Mouse (Mus musculus): ENCODE measurements at regions not wholly inside any gene's neighbourhood (a gene's known extent, or its start where the extent isn't known, plus 50 kb on each side); places are given as distances from the start of the nearest gene placed in this dataset.
"Not testable (repeated sequence)": the region's sequence is repeated elsewhere in the genome, so short reads cannot be mapped to it uniquely, and the experiment has no call there.

DNA sequence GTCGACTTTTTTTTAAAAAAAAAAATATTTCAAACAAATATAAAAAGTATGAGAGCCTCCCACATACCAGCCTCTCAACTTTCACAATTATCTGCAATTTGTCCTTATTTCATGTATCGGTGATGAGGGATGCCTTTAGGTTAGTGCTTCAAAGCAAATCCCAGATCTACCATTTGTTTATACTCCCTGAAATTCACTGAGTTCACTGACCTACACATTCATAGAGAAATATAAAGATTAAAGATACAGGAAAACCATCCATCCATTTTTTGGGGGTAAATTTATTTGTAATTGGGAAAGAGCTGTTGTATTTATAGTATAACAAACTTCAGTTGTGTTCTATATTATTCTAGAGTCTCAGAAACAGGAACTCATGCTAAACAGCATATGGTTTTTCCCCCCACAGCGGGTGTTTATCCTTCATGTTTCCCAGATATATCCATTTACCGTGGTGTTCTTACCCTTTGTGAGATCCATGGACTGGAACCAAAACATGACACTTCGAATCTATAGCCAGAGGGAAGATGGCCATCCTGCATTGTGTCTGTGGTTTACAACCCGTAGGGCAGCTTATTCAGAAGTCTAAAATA, 120.1 kb upstream of the Cpsf6 start:
- DNase-seq (ENCODE audit: low spot score in 2 of 2): no peak

DNA sequence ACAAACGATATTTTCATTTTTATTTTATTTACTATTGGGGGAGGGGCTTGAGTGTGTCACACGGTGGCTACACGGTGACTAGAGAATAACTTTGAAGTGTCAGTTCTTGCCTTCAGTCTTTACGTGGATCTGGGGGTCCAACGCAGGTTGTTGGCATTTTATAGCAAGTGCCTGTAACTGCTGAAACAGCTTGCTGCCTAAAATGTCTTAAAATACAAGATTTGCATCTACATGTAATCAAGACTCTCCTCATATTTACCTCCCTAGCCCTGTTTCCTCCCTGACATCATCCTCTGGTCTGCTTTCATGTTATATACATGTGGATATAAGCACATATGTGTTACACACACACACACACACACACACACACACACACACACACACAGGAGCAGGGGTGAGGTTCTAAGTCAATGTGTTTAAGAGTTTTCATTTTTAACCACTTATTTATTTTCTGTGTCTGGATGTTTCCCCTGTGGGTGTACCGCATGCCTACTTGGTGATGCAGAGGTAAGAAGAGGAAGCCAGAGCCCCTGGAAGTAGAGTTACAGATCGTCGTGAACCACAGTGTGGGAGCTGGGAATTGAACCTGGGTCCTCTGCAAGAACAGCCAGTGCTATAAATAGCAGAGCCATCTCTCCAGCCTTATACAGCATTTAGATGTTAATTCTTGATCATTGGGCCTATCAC, 119.5 kb upstream of the Cpsf6 start:
- DNase-seq (ENCODE audit: low spot score in 2 of 2): no peak

DNA sequence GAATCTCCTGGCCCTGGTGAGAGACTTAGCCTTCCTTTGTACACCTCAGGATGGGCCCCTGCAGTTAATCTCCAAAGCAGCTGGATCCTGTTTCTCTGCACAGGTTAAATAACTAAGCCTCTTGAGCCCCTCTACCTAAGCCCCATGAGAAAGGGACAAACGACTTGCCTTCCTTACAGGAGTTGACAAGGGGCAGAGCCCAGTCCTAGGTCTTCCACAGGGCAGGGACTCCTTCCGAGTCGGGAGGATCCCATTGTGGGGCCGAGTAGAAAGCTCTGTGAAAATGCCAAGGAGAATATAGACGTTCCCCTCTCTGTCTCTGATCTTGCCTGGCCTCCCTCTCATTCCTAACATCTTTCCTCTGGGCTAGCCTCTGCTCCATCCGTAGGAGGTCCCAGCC, 118.7 kb upstream of the Cpsf6 start:
- DNase-seq (ENCODE audit: low spot score in 2 of 2): no peak

DNA sequence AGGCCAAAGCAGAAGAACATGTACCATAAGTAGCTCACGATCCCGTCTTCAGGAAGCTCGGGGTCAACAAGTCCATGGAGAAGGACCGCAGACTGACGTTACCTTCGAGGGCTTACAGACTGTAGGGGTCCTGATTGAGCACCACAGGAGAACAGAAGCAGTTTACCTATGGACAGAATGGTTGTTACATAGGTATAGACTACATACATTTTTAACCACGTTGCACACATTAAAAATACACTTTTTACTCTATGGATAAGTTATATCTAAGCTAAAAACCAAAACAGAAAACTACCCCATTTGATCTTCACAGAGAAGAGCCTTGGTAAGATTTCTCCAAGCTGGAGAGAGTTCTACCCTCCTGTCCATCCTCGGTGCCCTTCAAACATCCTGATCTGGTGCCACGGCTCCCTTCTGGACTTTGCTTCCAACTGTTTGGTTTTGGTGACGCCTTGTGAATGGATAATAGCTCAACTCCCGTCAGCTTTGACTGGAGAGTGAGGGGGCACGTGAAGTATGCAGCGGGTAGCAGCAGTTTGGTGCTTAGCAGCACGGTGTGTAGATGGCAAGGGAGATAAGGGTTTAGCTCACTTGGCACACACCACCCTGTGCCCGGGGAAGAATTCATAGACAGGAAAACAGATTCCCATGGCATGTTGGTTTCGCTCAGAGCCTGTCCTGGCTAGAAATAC, 117.9 kb upstream of the Cpsf6 start:
- DNase-seq (ENCODE audit: low spot score in 2 of 2): no peak

DNA sequence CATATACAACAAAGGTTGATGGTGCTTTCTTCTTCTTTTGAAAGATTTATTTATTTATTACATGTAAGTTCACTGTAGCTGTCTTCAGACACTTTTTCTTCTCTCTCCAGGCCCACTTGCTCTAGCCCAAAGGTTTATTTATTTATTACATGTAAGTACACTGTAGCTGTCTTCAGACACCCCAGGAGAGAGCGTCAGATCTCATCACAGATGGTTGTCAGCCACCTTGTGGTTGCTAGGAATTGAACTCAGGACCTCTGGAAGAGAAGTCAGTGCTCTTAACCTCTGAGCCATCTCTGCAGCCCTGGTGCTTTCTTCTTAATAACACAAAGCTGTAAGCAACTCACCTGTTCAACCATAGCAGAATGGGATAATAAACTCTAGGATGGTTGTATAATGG, 117.3 kb upstream of the Cpsf6 start:
- not testable (repeated sequence) for DNase-seq (ENCODE audit: low spot score in 2 of 2)

DNA sequence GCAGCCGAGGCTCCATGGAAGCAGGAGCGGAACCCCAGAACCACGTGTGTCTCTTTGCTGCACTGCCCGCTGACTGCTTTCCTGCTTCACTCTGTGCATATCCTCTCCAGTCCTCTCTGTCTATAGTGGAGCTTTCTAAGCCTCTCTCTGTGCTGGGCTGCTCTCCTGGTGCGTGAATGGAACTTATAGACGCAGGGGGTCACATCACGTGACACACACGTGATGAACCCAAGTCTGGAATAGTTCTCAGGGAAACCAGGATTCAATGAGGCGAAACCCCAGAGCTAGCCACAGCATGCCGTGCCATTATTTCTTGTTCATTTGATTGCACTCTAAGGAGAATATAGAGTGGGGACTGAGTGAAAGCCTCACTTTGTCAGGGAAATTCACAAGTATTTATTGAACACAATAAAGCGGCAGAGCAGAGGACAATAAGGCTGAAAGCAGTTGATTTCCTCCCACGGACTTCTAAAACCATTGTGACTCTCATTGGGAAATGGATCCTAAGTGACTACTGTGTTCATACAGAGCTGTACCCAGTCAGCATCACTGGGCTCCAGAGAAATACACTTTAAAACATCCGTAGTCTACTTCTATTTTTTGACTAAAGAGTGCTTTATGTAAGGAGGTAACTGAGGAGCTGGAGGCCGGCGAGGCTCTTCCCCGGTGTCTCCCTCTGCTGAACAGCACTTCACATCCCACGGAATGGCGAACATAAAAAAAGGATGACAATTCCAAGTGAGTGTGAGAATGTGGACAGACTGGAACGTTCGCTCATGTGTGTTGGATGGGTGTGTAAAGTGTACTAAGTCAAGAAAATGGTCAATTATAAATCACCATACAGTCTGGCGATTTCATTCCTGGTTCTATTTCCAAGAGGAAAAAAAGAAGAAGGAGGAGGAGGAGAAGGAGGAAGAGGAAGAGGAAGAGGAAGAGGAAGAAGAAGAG, 116.5 kb upstream of the Cpsf6 start:
- no peak for DNase-seq (ENCODE audit: low spot score in 2 of 2)

DNA sequence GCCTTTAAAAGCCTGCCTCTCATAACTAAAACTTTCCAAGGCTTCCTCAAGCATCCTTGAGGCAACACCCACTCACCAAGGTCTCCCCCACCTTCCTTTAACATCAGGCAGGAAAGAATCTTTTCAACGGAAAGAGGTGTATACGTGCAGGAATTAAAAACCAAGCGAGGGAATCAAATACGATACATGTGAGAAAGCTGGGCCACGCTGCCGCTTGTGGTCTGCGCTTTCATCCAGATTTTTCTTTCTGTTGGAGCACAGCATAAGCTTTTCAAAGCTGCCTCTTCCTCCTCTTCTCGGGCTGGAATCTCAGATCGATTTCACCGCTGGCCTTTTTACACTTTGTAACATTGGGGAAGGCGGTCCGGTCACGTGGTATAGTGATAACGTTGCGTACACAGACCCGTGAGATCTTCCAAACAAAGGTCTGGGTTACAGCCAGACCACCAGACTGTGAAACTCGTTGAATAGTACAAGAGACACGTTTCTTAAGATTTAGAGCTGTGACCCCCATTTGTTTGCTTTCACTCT, 114.4 kb upstream of the Cpsf6 start:
- DNase-seq (ENCODE audit: low spot score in 2 of 2): no peak

DNA sequence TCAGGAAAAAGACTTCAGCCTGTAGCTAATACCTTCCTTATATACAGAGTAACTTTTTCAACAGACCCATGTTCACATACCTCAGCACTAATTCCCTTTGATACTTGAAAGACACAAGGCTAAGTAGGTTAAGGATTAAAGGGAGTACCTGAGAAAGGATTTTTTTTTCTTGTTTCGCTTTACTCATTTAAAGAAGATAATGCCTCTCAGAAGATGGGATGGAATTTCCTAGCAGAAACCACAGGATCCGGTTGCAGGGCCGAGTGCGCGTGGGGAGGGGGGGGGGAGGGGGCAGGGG, 114.0 kb upstream of the Cpsf6 start:
- no peak for DNase-seq (ENCODE audit: low spot score in 2 of 2)

DNA sequence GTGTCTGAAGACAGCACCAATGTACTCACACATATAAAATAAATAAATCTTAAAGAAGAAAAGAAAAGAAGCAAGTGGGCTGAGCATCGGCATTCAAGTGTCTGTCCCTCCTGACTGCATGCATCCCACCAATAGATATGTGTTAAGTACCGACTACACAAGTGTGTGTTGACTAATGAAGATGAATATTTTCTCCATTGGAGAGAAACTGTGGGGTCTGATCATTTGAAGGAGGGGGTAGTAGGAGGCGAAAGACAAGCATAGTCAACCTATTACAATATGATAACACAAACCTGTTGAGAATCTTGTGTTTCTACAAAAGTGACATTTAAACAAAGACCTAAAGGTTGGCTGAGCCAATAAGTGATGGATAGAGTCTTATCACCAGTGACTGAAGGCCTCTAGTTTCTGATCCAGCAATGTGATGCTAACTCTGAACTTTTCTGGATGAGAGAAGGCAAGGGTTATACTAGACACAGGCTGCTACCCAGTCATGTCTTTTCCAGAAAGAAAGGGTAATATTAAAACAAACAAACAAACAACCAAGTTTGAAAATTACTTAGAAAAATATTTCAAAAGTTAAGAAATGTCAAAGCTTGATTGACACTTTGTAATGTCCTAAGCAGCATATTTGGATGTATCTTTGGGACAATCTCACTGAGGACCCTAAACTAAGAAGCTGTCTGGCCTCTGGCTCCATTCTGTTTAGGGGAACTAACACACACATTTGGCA, 113.4 kb upstream of the Cpsf6 start:
- DNase-seq (ENCODE audit: low spot score in 2 of 2): no peak

DNA sequence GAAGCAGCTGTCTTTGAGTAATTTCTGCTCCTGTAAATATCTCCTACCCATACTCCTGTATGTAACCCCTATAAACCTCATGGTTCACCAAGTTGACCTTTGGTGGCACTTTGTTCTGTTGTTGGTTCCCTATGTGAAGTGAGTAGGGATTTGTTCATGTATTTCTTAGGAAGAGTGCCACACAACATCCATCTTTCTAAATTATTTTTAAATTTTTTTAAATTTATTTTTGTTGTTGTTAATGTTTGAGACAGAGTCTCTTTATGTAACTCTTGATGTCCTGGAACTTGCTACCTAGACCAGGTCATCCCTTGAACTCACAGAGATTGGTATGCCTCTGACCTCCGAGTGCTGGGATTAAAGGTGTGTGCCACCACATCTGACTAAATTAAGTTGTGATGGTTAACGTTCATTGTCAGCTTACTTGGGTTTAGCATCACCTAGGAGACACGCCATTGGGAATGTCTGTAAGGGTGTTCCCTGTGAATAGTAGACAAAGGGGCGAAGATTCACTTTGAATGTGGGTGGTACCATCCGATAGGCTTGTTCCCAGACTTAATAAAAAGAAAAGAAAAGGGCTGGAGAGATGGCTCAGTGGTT, 112.7 kb upstream of the Cpsf6 start:
- no peak for DNase-seq (ENCODE audit: low spot score in 2 of 2)

DNA sequence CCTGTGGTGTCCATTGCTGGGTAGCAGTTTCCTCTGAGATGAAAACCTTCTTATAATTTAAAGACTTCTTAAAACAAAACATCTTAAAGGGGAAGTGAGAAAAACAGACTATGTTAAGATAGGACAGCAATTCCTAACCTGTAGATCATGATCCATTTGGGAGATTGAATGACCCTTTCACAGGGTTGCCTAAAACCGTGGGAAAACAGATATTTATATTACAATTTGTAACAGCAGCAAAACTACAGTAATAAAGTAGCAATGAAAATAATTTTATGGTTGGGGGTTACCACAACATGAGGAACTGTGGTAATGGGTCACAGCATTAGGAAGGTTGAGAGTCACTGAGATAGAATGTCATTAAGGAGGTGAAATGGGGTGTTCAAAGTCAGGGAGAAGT, 111.9 kb upstream of the Cpsf6 start:
- no peak for DNase-seq (ENCODE audit: low spot score in 2 of 2)

DNA sequence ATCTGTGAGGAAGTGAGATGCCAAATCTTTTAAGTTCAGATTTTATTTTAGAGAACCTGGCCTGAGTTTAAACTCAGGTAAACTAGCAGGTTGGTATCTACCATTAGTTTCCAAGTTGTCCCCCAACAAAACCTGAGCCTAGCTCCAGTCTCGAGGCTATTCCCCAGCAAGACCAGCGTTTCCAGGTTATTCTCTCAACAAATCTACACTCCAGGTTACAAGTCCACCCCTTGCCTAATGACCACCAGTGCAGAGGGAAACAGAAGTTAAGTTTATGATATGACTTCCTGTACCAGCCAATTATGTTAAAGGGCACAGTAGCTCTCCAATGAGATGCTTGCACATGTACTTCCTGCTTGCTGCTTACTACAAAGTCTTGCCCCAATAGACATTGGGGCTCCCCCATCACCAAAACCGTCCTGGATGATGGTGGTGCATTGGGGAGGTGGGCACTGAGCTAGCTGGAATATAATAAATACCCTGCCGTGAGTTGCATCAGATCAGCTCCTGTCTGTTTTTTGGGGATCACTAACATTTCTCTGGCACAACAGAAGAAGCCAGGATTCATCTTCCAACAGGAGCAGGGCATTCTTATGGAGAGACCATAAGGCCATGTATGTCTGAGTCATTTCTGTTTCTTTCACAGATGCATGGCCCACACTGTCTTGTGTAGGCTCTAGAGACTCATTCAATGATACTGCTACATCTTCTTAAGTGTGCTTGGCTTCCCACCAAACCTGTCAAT, 111.2 kb upstream of the Cpsf6 start:
- DNase-seq (ENCODE audit: low spot score in 2 of 2): no peak

DNA sequence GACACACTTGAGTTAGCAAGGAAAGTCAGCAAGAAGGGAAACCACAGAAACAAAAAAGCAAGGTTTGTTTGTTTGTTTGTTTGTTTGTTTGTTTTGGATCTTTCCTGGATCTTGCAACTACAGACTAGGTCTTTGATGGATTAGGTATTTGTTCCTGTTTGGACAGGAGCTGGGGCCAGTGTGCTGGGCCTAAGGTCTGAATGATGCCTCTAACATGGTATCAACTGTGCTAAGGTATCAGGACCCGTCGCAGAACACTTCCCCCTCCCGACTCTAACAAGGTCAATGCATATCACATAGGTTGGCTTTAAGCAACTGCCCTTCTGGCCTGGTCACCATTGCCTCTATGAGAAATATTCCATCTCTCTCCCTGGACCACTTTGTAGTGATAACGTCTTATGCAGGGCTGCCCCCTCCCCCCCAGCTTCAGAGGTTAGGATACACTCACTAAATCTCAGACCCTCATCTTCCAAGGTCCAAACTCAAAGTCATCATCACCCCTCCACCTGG, 103.3 kb upstream of the Cpsf6 start:
- DNase-seq (ENCODE audit: low spot score in 2 of 2): no peak

DNA sequence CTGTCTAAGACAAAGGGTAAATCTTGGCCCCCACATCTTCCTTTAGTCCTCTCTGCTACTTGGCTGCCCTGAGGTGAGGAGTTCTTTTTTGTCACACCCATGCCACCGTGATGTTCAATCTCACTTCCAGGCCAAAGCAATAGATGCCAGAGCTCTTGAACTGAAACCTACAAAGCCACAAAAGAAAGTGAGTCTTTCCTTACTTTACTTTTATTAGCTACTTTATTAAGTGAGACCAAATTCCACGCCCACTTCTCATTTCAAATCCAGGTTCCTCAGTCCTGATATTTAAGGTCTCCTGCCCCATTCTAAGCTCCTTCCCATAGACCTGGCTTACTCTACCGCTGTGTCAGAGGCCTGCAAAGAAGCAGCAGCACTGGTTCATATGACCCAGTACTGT, 102.5 kb upstream of the Cpsf6 start:
- no peak for DNase-seq (ENCODE audit: low spot score in 2 of 2)

DNA sequence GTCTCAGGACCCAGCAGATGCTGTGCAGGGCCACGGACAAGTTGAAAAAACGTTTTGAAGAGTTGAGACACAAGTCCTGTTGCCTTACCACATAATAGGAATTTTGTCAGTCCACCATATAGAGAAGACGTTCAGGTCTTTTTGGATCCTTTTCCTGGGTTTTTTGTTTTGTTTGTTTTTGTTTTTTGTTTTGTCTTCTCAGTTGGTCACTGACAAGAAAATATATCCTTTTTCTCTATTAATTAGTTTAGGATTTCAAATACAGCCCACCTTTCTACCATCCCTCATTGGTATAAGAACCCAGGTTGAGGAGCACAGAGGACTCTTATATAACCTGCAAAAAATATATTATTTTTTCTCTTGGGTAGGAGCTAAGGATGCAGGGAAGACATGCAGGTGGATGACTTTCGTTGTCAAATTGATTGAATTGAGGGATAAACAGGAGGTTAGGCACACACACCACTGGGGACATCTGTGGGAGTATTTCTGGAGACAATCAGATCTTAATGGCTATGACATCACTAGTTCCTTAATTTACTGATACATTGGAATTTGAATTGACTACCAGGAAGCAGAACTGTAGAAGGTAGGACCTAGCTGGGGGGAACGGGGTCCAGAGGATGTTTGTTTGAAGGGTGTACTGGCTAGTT, 101.7 kb upstream of the Cpsf6 start:
- DNase-seq (ENCODE audit: low spot score in 2 of 2): no peak

DNA sequence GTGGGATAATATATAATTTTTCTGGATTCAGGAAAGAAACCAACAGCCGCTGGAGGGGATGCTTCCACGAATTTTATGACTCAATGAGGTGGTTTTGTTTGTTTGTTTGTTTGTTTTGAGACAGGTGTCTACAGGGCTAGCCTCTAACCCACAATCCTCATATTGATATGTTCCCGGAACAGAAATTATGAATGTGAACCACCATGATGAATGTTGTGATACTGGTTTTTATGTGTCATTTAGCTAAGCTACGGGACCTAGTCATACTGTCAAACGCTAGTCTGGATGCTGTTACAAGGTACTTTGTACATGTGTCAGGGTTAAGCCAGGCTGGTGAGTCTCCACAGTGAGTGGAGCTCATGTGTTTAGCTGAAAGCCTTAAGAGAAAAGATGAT, 100.6 kb upstream of the Cpsf6 start:
- DNase-seq (ENCODE audit: low spot score in 2 of 2): no peak

DNA sequence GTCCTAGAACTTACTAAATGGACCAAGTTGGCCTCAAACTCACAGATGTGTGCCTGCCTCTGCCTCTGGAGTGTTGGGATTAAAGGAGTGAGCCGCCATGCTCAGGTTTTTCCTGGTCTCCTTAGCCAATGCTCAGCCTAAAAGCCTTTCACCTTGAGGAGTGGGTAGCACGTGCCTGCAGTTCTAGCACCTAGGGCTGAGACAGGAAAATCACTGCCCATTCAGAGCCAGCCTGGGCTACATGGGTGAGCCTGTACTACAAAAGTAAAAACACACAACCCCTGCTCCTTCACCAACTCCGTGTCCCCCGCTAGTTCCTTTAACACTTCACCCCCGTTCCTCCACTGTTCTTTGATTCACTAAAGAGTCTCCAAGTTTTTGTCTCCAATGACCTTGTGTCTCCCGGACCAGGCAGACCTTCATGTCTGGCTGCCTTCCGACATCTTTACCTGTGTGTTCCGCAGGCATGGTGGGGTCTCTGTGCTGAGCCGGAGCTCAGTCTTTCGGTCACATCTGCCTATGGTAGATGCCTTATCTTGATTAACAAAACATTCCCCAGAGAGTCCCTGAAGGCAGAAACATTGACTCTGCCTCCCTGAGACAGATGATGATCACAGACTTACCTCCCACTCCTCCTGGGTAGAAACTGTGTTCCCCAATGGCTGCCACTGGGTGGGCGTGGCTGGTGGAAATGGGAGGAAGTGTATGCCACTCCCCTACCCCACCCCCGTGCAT, 100.1 kb upstream of the Cpsf6 start:
- no peak for DNase-seq (ENCODE audit: low spot score in 2 of 2)

DNA sequence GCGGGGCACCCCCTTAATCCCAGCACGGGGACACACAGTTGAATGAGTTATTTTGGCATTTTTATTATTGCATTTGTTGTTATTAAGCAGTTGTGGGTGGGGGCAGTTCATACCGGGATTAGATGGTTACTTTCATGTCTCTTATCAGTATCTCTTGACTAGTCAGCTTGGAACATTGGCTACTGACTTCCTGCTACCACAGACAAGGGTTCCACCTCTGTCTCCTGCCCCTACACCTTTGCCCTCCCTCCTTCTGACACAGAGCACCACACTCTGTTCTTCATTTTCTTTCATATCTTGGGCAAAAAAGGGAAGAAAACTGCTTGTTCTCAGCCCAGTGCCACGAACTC, 99.1 kb upstream of the Cpsf6 start:
- DNase-seq (ENCODE audit: low spot score in 2 of 2): no peak

Measured in spleen, postnatal 36 days (tissue).